Mouse (Mus musculus) liver, postnatal 0 days (tissue): ENCODE data around the gene Slc17a1.

Experiments used
- CTCF ChIP-seq: sonication (generic); IDR thresholded peaks from 2 replicates; pipeline ENCODE4 v1.5.1; 2016; ENCODE audit warnings: antibody characterized with exemption, low read depth
- EP300 ChIP-seq: IDR thresholded peaks from 2 replicates; pipeline ENCODE4 v1.6.1; 2016; ENCODE audit warnings: antibody characterized with exemption, low read depth, mild to moderate bottlenecking

DNA sequence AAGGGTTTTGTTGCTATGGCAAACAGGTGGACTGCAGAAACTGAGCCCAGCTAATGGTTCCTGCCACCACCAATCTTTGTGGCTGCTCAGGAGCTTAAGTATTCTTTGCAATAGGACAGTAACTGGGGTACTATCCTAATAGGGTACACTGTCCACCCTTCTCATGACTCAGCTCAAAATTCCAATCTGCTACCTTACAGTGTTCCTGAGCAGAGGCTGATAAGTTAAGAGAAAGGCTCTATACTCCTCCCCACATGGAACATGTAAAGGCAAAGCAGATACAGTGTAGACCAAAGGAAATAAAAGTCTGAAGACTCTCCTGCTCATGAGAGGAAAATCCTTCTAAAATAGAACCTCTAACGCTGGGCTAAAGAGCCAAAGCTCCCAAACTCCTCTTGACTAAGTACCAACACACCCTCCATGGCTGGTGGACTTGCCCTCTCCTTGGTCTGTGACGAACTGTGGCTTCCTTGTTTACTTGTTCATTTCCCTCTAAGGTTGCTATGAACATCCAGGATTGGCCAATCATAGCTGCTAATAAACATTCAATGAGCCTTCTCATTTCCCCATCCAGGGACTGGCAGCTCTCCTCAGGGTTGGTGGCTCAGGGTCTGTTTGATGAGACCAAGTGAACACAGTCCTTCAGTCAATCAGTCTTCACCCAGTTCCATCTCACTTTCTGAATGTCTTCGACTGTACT lies 19.6 kb downstream of the Slc17a1 start:
- TF ChIP-seq EP300 = peak; percentile 67; the same call in 1 of the 2 replicates
- TF ChIP-seq CTCF = no peak
